ENCODE assay signal across 8 mouse cellular contexts in genomic region chr4:116821694-116822016, GRCm38 (mm10). TPM values are rescaled to one million over a fixed set of nuclear protein-coding genes. Genes with fewer than 3 reads are reported as not detected.
A peak's percentile ranks its signal among the peaks of the same experiment; 100 is the strongest.
DNase-seq lines count a peak whose midpoint lies in the region; ATAC-seq and TF ChIP-seq lines count a peak whose summit lies in the region.

Hpdl (minus strand) TSS chr4:116821707.

- no peak for DNase-seq in kidney, adult 9 months
- DNase-seq in right cerebral cortex, postnatal 10 days (ENCODE audit: low spot score in 2 of 2) = no peak
- no peak for DNase-seq in spleen, postnatal 36 days (ENCODE audit: low spot score in 2 of 2)
- no peak for DNase-seq in frontal cortex, postnatal 10 days (ENCODE audit: low spot score in 2 of 2)

- peaks cover 11% of the 10 kb centered on the region for H3K36me3 ChIP-seq in kidney, embryonic 15.5 days
- peaks cover 14% of the 10 kb centered on the region; the same call in 1 of the 2 replicates for H3K36me3 ChIP-seq in hindbrain, embryonic 13.5 days
- H3K36me3 ChIP-seq in midbrain, embryonic 13.5 days = peaks cover 6% of the 10 kb centered on the region

- no peaks in the 10 kb centered on the region for H3K9me3 ChIP-seq in kidney, embryonic 15.5 days (replicated peaks)
- no peaks in the 10 kb centered on the region for H3K9me3 ChIP-seq in hindbrain, embryonic 13.5 days
- H3K9me3 ChIP-seq in midbrain, embryonic 13.5 days = no peaks in the 10 kb centered on the region

- peak within 1 kb of the TSS; percentile 52 for H3K4me3 ChIP-seq in kidney, embryonic 15.5 days (replicated peaks)
- H3K4me3 ChIP-seq in bone marrow, adult 2 months (replicated peaks; ENCODE audit: control insufficient read depth, low read depth, low read length) = peak within 1 kb of the TSS; percentile 44
- H3K4me3 ChIP-seq in hindbrain, embryonic 13.5 days = peak within 1 kb of the TSS; percentile 46
- H3K4me3 ChIP-seq in midbrain, embryonic 13.5 days (replicated peaks) = peak within 1 kb of the TSS; percentile 48

- no peak within 1 kb of the TSS for H3K27ac ChIP-seq in kidney, embryonic 15.5 days
- H3K27ac ChIP-seq in bone marrow, adult 2 months (ENCODE audit: control insufficient read depth, insufficient read depth, low read depth, low read length, poor library complexity) = no peak within 1 kb of the TSS
- no peak within 1 kb of the TSS for H3K27ac ChIP-seq in hindbrain, embryonic 13.5 days
- no peak within 1 kb of the TSS for H3K27ac ChIP-seq in midbrain, embryonic 13.5 days

- peaks cover 24% of the 10 kb centered on the region for H3K4me1 ChIP-seq in kidney, embryonic 15.5 days
- no peaks in the 10 kb centered on the region; the same call in 1 of the 2 replicates for H3K4me1 ChIP-seq in bone marrow, adult 2 months (ENCODE audit: control insufficient read depth, insufficient read depth, low read length)
- H3K4me1 ChIP-seq in hindbrain, embryonic 13.5 days (replicated peaks) = peaks cover 27% of the 10 kb centered on the region
- peaks cover 28% of the 10 kb centered on the region for H3K4me1 ChIP-seq in midbrain, embryonic 13.5 days (replicated peaks)

- no peak for ATAC-seq in kidney, embryonic 15.5 days (replicated peaks; ENCODE audit: low FRiP score)
- ATAC-seq in hindbrain, embryonic 13.5 days (ENCODE audit: low FRiP score) = no peak
- no peak for ATAC-seq in midbrain, embryonic 13.5 days

- peak within 1 kb of the TSS; percentile 97 for H3K4me2 ChIP-seq in kidney, embryonic 15.5 days
- H3K4me2 ChIP-seq in hindbrain, embryonic 13.5 days = peak within 1 kb of the TSS; percentile 85
- H3K4me2 ChIP-seq in midbrain, embryonic 13.5 days (replicated peaks) = peak within 1 kb of the TSS; percentile 88

- no peak for TF ChIP-seq CTCF in bone marrow, adult 2 months (IDR thresholded peaks at IDR 0.05; ENCODE audit: control insufficient read depth, insufficient read depth, low read length)

- no peak for TF ChIP-seq POLR2A in bone marrow, adult 2 months (IDR thresholded peaks at IDR 0.05; ENCODE audit: borderline replicate concordance, control insufficient read depth, low read depth, low read length)

- peak within 1 kb of the TSS; percentile 51 for H3K9ac ChIP-seq in kidney, embryonic 15.5 days
- peak within 1 kb of the TSS; percentile 71 for H3K9ac ChIP-seq in hindbrain, embryonic 13.5 days
- H3K9ac ChIP-seq in midbrain, embryonic 13.5 days (replicated peaks) = peak within 1 kb of the TSS; percentile 64

- peaks cover 13% of the 10 kb centered on the region for H3K27me3 ChIP-seq in kidney, embryonic 15.5 days
- peaks cover 34% of the 10 kb centered on the region for H3K27me3 ChIP-seq in hindbrain, embryonic 13.5 days
- H3K27me3 ChIP-seq in midbrain, embryonic 13.5 days = peaks cover 39% of the 10 kb centered on the region

- 12% methylated on average over 9 of the region's 9 CpGs for WGBS in kidney, embryonic 15.5 days
- WGBS in bone marrow, adult 2 months = 10% methylated on average over 9 of the region's 9 CpGs
- WGBS in hindbrain, embryonic 13.5 days = 12% methylated on average over 9 of the region's 9 CpGs
- 11% methylated on average over 9 of the region's 9 CpGs for WGBS in midbrain, embryonic 13.5 days

RNA-seq across cellular contexts. Expression of gene Hpdl, which starts in this region (rescaled TPM):
- polyA plus RNA-seq in kidney, embryonic 15.5 days (2015; fragmentation: Nextera tagmentation; extraction: Ambion mirVana) = 1.1 and 1.6 TPM in 2 replicates
- polyA plus RNA-seq in bone marrow, adult 2 months (2011; ENCODE audit: insufficient read depth, insufficient read length, low replicate concordance, missing spikeins) = not detected in 2 replicates
- 0.88 and 1.2 TPM in 2 replicates for polyA plus RNA-seq in hindbrain, embryonic 13.5 days (2015; fragmentation: Nextera tagmentation; extraction: Ambion mirVana)
- 0.62 and 1.0 TPM in 2 replicates for polyA plus RNA-seq in midbrain, embryonic 13.5 days (2015; fragmentation: Nextera tagmentation; extraction: Ambion mirVana)
